Mouse (Mus musculus) granulocyte monocyte progenitor cell, adult 5-6 weeks (primary cell): ENCODE measurements around the gene Kctd21. TPM values are rescaled to one million over a fixed set of nuclear protein-coding genes. Genes with fewer than 3 reads are reported as not detected.

Source experiments
- ATAC-seq: replicated peaks from 2 replicates; pipeline ENCODE4 v1.8.0; 2016; ENCODE audit warnings: mild to moderate bottlenecking, moderate TSS enrichment, inconsistent platforms; ENCODE audit not compliant: poor library complexity, severe bottlenecking
- total RNA-seq, 2 experiments: library from RNA; stranded (forward) in 1 of 2; stranded (reverse) in 1 of 2; fragments of 200-712, 200-1000 nt in 1 of 2; fragments of >200 nt in 1 of 2; fragmentation: Nextera tagmentation in 1 of 2; gene quantifications; 2 replicates each; pipeline ENCODE4 v1.2.3; 2014 to 2017

The Kctd21 gene
- 1.3 and 2.1 TPM in 2 replicates for total RNA-seq (2014; fragmentation: Nextera tagmentation)
- 0.10 and 1.7 TPM in 2 replicates for total RNA-seq (2017)

DNA sequence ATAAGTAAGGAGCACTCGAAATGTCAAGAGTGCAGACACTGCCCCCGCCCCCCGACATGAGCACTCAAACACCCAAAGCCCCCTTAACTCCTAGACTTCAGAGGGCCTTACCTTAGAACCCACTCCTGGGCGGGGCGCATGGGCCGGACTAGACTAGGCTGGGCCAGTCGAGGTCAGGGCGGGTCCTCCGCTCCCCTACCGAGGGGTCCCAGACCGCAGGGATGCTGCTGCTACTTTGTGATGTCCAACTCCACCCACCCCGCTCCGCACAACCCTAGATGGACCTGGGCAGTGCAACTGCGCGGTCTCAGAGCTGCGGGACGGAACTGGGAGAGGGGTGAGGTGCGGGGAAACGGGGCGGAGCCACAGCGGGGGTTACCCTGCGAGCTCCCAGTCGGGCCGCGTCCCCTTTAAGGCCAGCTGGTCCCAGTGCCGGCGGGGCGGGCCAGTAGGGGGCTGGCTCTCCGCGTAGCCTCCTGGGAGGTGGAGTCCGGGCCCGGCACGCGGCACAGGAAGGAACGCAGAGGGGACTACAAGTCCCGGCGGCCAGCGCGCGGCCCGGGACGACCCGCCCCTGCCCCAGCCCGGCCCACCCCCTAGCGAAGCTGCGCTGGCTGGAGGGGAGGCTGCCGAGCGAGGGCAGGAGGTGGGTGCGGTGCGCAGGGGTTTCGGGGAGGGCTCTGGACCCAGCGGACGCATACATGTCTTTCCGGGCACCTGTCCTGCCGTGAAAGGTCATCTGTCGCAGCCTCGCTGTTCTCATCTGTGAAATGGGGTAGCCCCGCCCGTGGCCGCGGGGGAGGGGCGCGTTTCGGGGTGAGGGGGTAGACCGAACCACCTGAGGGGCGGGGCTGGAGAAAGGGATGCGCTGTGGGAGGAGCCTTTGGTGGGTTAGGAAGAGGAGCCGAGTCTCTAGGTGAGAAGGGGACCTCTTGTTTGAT lies at the start of gene Kctd21, which contains the start of gene Usp35:
Kctd21 (plus strand) TSS at position 602 of the 941 bp plus-strand sequence.
Usp35 (minus strand) TSS at position 295 of the 941 bp plus-strand sequence.
- peak; percentile 82 for ATAC-seq

DNA sequence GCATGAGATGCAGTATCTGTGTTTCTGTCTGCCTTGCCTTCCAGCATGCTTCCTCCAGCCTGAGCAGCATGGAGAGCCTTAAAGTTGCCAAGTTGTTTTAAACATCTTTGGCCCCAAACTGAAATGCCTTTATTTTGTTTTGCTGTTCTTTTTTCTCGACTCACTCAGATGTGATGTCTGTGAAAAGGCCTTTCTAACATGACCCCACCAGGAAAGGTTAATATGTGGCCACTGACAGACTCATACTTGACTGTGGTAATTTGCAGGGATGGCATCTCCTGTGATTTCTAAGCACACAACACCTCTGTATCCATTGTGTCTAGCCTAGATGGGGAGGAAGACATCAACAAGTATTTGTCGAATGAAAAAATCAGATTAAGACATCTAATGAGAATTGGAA lies 35.1 kb upstream of the Kctd21 start:
- ATAC-seq, result no peak

DNA sequence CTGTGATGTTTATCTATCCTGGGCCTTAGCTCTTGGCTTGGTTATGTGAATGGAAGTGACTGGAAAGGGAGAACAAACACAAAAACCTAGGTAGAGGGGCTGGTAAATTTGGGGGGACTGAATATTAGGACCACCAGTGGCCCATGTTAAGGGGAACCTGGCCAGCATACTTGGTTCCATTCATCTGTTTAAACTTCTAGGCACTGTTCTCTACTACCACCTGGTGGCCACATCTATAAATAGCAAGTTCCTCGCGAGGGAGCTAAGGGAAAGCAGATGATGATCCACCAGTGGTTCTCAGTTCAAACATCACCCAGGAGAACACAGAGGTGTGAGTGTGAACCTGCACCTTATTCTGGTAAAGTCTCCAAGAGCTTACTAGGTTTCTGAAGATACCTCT lies 34.7 kb upstream of the Kctd21 start:
- peak; percentile 77 for ATAC-seq

DNA sequence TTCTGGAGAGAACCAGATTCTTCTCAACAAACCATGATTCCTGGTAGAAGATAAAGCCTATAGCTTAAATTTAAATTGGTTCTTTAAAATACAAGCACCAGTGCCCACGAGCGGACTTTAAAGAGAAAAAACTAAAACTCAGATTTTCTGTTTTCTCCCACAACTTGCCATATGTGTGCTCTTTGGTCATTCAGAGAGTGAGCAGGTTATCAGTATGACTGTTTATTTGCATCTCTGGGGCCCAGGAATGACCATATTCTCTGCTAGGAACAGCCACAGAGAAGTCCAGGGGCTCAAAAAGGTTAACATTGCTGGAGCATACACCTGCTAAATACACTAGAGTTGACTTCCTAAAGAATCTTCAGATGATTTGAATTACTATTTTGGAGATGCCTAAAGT lies 33.8 kb upstream of the Kctd21 start:
- no peak for ATAC-seq

DNA sequence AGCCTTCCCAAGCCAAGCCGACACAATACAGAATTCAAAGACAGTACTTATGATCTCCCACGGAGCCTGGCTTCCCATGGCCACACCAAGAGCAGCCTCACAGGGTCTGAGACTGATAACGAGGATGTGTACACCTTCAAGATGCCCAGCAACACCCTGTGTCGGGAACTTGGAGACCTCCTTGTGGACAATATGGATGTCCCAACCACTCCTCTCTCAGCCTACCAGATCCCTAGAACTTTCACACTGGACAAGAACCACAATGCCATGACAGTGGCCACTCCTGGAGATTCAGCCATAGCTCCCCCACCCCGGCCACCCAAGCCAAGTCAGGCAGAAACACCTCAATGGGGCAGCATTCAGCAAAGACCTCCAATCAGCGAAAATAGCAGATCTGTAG lies 33.2 kb upstream of the Kctd21 start:
- no peak for ATAC-seq

DNA sequence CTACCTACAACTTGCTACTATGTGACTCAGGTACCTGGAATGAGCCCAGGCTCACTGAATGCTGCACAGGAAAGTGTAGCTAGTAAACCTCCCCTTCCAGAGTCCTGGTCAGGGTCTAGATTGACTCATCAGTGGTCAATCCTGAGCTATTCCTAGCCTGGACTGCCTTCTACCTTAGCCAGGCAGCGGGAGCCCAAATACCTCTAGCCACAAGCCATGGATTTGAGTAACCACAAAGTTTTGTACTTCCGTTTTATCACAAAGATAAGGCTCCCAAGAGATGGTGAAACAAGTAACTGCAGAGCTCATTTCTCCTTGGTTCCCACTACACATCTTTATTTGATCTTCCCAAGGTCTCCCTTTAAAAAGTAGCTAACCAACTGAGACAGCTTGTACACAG lies 31.2 kb upstream of the Kctd21 start:
- peak; percentile 52 for ATAC-seq

DNA sequence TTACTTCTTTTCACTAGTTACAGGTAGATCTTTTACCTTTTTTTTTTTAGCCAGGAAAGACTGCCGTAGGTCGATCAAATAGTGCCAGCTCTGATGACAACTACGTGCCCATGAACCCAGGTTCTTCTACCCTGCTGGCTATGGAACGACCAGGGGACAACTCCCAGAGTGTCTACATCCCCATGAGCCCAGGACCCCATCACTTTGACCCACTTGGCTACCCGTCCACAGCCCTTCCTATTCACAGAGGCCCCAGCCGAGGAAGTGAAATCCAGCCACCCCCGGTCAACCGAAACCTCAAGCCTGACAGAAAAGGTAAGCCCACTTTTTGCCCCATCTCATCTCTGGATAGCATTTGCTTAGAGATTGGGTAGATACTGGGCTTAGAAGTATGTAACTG lies 30.8 kb upstream of the Kctd21 start:
- ATAC-seq, result peak; percentile 25; the same call in 1 of the 2 replicates

DNA sequence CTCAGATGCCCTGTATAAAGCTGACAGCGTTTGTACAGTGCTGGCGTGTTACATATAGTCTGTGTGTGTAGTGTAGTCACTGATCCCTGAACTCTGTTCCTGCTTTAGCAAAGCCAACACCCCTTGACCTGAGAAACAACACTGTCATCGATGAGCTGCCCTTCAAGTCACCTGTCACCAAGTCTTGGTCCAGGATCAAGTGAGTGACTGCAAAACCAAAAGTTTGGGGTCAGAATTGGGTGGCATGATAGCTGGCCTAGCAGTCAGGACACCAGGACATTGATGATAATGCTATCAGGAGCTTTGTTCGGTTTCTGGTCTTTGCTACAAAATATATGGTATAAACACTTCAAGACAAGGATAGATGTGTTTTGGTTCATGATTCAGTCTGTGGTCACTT lies 29.9 kb upstream of the Kctd21 start:
- ATAC-seq, result no peak

DNA sequence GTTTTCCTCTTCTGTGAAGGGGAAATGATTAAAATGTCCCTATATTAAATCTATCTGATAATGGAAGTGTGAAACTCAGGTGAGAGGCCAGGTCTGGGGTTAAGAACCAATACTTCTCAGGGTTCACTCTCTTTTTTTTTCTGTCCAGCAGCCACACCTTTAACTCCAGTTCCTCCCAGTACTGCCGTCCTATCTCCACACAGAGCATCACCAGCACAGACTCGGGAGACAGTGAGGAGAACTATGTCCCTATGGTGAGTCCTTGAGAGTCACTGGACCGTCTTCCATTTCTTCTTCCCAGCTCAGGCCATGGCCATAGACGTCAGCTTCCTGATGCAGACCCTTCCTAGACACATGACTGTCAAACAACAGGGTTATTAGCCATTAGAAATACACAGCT lies 29.3 kb upstream of the Kctd21 start:
- ATAC-seq, result no peak

DNA sequence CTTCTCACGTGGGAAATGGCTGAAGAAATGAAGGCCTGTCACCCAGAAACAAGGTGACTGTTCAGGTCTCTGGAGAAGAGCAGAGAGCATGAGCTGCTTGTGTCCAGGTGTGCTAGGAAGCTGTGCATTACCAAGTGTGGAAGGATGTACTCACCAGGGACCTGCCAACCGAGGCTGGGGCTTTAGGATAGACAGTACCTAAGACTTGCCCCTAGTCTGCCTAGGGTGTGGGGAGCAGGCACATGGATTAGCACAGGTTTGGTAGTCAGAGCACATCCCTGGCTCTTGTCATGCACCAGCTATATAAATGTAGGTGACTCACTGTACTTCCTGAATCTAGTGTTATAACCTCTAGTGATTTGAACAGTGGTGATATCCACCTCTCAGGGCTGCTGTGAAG lies 28.5 kb upstream of the Kctd21 start:
- no peak for ATAC-seq

DNA sequence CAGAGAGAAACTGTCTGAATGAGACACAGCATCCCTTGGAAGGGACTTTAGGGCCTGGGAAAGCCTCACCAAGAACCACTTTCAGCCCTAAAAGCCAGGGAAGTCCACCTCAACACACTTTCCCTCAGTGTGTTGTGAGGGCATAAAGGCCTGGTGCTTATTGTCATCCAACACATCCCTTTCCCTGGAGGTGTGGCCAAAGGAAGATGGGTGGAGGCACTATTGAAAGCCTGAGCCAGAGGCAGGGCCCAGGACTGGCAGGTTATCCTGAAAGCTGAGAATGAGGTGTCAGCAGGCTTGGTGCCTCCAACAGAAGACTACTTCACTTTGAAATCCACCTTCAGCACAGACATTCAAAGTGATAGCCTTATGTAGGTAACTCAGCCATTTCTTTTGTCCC lies 27.7 kb upstream of the Kctd21 start:
- ATAC-seq, result no peak

DNA sequence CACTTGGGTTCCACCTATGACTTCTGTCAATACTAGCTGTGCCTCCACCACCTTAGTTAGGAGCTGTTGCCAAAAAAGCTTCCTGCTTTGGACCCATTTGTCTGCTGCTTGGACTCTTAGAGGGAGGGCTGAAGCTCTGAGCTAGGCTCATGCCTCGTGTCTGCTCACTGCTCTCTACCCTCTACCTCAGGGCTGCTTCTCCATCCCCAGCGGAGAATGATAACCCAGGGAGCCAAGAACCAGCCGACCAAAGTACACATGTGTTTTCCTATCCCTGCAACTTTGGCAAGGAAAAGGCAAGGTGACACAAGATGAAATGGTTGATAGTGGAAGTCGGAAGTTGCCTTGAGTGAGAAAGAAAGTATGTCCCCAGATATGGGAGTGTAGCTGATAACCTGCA lies 26.9 kb upstream of the Kctd21 start:
- ATAC-seq, result no peak

DNA sequence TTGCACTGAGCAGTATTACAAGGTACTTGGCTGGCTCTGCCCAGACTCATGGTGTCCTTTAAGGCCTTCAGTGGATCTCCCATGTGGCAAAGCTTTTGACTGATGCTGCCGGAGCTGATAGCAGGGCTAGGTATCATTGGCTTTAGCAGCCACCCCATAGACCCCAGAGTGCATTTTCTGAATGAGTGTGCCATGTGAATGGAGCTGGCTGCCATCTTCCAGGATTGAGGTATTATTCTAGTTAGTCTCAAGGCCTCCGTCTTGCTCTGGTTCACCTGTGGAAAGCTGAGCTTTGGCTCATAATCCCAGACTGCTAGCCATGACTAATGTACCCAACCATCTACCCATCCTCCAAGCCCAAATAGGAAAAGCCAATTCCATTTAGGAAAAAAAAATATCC lies 25.3 kb upstream of the Kctd21 start:
- ATAC-seq, result no peak

DNA sequence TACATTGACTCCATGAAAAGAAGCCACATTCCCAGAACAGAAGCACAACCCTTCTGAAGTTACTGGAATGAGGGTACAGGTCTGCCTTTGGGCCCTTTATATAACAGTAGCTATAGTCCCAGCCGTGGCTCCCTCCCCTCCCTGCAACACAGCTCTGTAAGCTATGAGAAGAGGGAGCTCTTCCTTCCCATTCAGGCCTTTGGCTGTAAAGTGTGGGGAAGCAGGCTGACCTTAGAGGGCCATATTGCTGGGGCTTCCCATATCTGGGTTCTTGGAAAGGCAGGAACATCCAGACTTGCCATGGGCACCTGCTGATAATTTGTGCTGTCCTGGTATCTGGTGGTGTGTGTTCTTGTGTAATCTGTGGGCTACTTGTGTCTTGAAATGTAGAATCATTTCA lies 24.6 kb upstream of the Kctd21 start:
- ATAC-seq, result no peak

DNA sequence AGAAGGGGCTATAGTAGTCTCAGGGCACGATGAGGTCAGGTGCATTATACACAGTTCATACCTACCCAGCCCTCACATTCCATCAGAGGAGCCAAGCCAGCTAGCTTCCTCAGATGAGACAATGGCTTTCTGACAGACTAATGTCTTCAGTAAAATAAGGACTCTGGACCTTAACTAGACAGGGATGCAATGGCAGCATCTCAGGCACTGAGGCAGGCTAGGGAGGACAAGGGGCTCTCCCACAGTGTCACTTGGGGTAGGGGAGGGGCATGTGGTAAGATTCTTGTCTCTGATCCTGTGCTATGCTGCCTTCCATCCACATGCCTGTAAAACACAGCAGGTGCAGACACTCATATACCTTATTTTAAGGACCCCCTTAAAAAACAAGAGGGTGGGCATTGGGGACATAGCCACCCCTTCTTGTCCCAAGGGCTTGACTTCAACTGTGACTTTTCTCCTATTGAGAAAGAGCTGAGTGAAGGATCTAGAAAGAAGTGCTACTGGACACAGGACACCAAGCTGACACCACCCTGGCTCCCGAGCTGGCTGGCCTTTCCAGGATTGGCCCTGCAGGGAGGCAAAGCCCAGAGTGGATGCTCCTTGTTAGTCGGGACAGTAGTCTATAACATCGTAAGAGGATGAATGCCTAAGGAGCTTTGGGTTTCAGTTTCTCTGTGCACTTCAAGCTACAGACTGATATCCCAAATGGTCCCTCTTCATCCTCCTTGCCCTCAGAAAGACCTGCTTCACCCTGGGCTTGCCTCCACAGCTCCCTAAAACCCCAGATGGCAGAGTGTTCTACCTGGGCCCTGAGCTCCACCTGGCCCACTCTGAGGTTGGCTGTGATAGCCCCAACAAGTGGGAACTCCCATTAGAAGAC lies 22.4 kb upstream of the Kctd21 start:
- no peak for ATAC-seq

DNA sequence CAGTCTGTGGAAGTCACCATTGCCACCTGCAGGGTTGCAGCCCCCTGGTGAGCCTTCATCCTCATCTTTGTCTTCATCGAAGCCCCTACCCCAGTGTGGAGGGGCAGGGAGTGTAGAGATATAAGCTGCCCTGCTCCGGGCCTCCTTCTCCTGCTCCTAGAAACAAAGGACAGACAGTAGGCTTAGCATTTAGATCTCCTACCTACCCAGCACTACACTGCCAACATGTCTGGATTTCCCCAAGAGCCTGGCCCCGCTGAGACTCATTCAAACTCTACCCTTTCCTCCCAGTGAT lies 21.8 kb upstream of the Kctd21 start:
- ATAC-seq, result no peak

DNA sequence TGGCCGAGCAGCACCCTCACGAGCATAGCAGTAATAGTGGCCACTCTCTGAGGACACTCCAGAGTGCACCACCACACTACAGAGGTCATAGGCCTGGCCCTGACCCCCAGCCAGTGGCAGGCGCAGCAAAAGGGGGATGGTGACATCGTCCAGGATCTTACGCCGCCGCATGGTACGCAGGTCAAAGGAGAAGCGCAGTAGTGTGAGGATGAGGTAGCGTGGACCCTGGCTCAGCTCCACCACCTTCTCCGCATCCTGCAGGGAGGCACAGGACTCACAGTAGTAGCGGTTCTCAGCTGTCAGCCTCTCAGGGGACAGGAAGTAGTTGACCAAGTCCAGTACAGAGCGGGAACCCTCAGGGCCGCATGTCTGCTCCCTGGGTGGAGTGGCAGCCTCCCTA lies 20.5 kb upstream of the Kctd21 start:
- no peak for ATAC-seq

DNA sequence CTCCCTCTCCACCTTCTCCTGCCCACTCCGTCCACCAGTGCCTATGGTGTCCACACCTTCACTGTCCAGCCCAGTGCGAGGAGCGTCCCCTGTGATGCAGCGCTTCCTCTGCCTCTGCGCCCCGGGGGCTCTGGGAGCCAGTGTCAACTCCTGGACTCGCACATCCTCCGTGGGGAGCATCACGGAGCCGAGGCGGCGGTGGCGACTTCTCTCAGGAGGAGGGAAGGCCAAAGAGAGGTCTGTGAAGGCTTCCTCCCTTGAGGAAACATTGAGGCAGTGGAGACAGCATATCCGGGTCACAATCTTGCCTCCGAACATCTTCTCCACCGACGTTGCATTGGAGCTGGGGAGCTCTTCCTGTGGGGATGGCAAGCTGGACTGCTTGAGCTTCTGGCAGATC lies 19.9 kb upstream of the Kctd21 start:
- no peak for ATAC-seq

DNA sequence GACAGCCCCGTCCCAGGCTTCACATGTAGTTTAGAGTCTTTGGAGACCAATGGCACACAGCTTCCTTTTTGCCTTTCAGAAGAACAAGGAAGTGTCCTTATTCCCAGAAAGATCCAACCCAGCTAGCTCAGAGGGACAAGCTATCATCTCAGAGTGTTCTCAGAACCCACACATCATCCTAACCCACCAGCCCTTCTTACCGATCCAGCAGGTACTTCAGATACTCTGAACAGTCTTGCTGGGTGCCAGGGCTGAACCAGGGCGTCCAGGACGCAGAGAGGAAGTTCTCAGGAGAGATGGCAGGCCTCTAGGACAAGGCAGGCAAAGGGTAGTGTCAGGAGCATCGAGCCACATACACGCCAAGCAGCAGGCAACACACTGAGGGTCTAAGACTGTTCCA lies 19.3 kb upstream of the Kctd21 start:
- no peak for ATAC-seq

DNA sequence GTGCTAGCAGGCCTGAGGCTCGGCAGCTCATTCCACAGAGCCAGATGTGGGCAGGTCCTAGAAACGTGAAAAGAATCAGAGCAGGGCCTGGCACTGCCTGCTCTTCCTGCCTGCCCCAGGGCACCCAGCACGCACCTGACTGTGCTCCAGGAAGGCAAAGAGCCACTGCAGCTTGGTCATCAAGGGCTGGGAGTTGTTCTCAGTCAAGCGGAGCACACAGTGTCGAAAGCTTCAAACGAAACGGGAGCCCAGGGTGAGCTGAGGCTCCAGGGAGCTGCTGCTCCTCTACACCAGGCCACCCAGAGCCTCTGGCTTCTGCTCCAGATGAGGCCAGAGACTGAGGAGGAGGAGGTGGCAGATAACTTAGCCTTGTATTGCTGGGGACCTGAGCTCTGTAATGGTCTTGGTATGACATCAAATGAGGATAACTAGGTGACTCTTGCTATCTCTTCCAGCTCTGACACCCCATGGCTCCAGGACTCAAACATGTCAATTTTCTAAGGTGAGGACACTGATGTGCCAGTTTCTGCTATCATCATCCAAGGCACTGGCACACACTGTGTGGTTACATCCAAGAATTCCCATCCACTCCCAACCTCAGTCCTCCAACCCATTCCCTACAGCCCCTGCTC lies 18.6 kb upstream of the Kctd21 start:
- no peak for ATAC-seq

DNA sequence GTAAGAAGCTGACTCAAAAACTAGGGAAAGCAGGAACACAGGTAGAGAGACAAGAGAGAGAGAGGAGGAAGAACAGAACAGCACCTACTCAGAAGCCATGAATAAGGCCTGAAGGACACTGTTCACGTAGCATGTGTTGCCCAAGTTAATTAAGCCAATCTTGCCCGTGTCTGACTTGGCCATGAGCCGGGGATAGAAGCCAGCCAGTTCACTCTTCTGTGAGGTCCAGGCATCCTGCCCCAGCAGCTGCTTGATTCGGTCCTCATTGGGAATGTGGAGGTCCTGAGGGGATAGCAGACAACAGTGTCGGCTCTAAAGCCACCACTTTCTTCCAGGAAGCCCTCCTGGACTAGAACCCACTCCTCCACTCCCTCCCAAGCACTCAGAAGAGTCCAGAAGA lies 17.5 kb upstream of the Kctd21 start:
- no peak for ATAC-seq
